Mouse (Mus musculus) heart, embryonic 11.5 days (tissue): ENCODE data around the gene Cpne5. TPM values are rescaled to one million over a fixed set of nuclear protein-coding genes. Genes with fewer than 3 reads are reported as not detected.
A peak's percentile ranks its signal among the peaks of the same experiment; 100 is the strongest.

ENCODE experiments used
- ATAC-seq: fragments of 200-750 bp; cut with Nextera tagmentation; replicated peaks from 2 replicates; pipeline ENCODE4 v1.8.0; 2017; ENCODE audit warnings: moderate library complexity; ENCODE audit not compliant: insufficient number of reproducible peaks, low FRiP score, low TSS enrichment
- H3K27ac ChIP-seq: fragments of 300-500 bp; sonication (generic); 2 replicates; pipeline ENCODE4 v1.5.1; 2014; ENCODE audit warnings: mild to moderate bottlenecking, low read depth, low read length
- H3K27me3 ChIP-seq: fragments of 300-500 bp; sonication (generic); 2 replicates; pipeline ENCODE4 v1.6.1; 2014; ENCODE audit warnings: mild to moderate bottlenecking, low read length, mixed read lengths; ENCODE audit not compliant: control insufficient read depth, insufficient read depth
- H3K36me3 ChIP-seq: fragments of 300-500 bp; sonication (generic); 2 replicates; pipeline ENCODE4 v1.6.1; 2014; ENCODE audit warnings: mild to moderate bottlenecking, low read length, moderate library complexity, mixed read lengths; ENCODE audit not compliant: control insufficient read depth, insufficient read depth
- H3K4me1 ChIP-seq: fragments of 300-500 bp; sonication (generic); 2 replicates; pipeline ENCODE4 v1.6.1; 2014; ENCODE audit warnings: low read length; ENCODE audit not compliant: control insufficient read depth, insufficient read depth
- H3K4me2 ChIP-seq: fragments of 300-500 bp; sonication (generic); 2 replicates; pipeline ENCODE4 v1.6.1; 2014; ENCODE audit warnings: mild to moderate bottlenecking, moderate library complexity
- H3K4me3 ChIP-seq: fragments of 300-500 bp; sonication (generic); 2 replicates; pipeline ENCODE4 v1.5.1; 2014; ENCODE audit warnings: low read depth, low read length
- H3K9ac ChIP-seq: fragments of 300-500 bp; sonication (generic); 2 replicates; pipeline ENCODE4 v1.6.1; 2014; ENCODE audit warnings: mild to moderate bottlenecking, low read depth, low read length, moderate library complexity
- H3K9me3 ChIP-seq: fragments of 300-500 bp; sonication (generic); replicated peaks from 2 replicates; pipeline ENCODE4 v1.6.1; 2016; ENCODE audit warnings: low read length; ENCODE audit not compliant: control insufficient read depth
- WGBS: fragments of 180-500 bp; shearing (Covaris S2); extraction: QIAGEN DNeasy Blood & Tissue Kit; methylation state at CpG from one replicate; pipeline ENCODE4 v1.1.7; 2014; ENCODE audit not compliant: insufficient replicate concordance; 5-methylcytosine and 5-hydroxymethylcytosine counted together
- polyA plus RNA-seq: library from polyadenylated mRNA; unstranded; fragments of >200 nt; fragmentation: Nextera tagmentation; extraction: Ambion mirVana; gene quantifications from 2 replicates; pipeline ENCODE4 v1.2.1, GENCODE M21; 2014

Cpne5 gene
- polyA plus RNA-seq, 1 experiment from 2014 or later, result 24.0 TPM

DNA sequence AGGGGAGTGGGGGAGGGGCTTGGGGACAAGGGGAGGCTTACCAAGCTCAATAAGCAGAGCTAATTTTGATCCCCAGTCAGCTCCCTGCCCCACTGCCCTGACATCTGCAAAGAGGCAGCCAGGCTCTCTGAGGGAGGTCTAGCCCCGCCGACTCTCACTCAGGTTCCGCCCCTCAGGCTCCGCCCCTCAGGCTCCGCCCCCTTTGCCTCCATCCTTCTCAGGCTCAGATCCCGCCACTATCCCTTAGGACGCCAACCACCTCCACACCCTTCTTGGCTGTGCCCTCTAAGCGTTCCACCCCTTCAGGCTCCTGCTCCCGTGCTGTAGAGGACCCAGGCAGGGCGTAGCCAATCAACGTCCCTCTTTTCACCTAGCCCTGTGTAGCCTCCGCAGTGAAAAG is 49.0 kb downstream of the Cpne5 start:
- 5% methylated on average over 12 of the region's 12 CpGs for WGBS
- no peaks in the 10 kb centered on the region for H3K9me3 ChIP-seq
- H3K36me3 ChIP-seq, result no peaks in the 10 kb centered on the region
- H3K4me2 ChIP-seq, result peak overlapping the region; percentile 53
- H3K9ac ChIP-seq, result no peak overlapping the region
- H3K27ac ChIP-seq, result no peak overlapping the region
- no peaks in the 10 kb centered on the region; the same call in 1 of the 2 replicates for H3K27me3 ChIP-seq
- peak; percentile 40; the same call in 1 of the 2 replicates for ATAC-seq
- no peak overlapping the region for H3K4me3 ChIP-seq
- peaks cover 12% of the 10 kb centered on the region; the same call in 1 of the 2 replicates for H3K4me1 ChIP-seq

- H3K4me1 ChIP-seq, result peaks cover 12% of the 10 kb centered on the region; the same call in 1 of the 2 replicates
- 43% methylated on average over 10 of the region's 10 CpGs for WGBS
- no peaks in the 10 kb centered on the region for H3K9me3 ChIP-seq
- no peak overlapping the region for H3K4me2 ChIP-seq
- H3K9ac ChIP-seq, result no peak overlapping the region
- no peaks in the 10 kb centered on the region for H3K36me3 ChIP-seq
- no peak for ATAC-seq
- no peak overlapping the region for H3K27ac ChIP-seq
- no peak overlapping the region for H3K4me3 ChIP-seq
- H3K27me3 ChIP-seq, result no peaks in the 10 kb centered on the region; the same call in 1 of the 2 replicates
Measured at GRCm38 (mm10) chr17:29186989-29187859, 50.7 kb downstream of the Cpne5 start.

DNA sequence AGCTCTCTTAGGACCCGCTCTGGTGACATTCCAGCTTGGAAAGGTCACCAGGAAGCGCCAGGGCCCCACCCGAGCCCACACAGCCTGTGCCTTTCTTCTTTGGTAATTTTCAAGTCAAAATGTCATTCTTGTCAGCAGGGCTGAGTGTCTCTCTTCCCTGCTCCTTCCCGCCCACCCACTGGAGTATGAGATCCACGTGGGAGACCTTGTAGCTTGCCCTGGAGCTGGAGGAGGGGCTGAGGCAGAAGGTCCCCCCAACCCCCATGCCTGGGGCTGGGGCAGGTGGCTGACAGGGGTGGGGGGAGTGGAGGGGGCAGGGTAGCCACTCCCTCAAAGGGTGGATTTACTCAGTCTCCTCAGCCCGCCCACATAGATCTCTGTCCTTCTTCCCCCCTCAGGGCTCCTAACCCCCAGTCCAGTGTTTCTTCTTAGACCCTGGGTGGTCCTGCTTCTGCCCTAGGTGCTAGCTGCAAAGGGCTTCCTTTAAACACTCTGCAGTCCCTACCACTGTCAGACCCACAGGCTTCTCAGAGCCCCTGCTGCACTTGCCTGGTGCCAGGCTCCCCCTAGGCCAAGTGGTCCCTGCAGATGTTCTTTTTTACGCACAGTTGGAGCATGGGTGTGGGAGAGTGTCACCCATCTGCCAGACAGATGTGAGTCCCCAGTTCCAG is 52.5 kb downstream of the Cpne5 start:
- Histone ChIP-seq H3K27me3 (no peaks in the 10 kb centered on the region; the same call in 1 of the 2 replicates), H3K4me1 (peaks cover 15% of the 10 kb centered on the region; the same call in 1 of the 2 replicates), H3K36me3 (no peaks in the 10 kb centered on the region), H3K9ac (no peak overlapping the region), H3K4me3 (no peak overlapping the region), H3K4me2 (no peak overlapping the region), H3K27ac (no peak overlapping the region), H3K9me3 (no peaks in the 10 kb centered on the region)
- ATAC-seq, result no peak
- 44% methylated on average over 7 of the region's 7 CpGs for WGBS

DNA sequence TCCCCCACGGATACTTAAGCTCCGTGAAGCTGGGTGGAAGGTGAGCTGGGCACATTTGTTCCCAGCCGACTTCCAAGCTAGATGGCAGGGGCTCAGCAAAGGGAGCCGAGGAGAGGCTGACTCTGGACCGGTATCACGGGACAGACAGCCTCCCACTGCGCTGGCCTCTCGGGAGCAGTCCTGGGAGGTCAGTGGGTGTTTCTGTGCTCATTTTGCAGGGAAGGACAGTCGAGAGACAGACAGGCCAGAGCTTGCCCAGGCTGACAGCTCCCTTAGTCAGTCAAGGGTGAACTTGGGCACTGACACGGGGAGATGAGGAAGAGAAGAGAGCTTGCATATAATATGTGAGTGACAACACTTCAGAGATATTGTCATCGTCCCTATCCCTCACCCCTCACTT is 54.8 kb downstream of the Cpne5 start:
- H3K36me3 ChIP-seq, result no peaks in the 10 kb centered on the region
- no peak overlapping the region for H3K4me3 ChIP-seq
- 0 out of 2 replicates have a peak overlapping the region, but pooled peaks have one; percentile 24 for H3K9ac ChIP-seq
- H3K4me2 ChIP-seq, result no peak overlapping the region
- no peaks in the 10 kb centered on the region for H3K27me3 ChIP-seq
- H3K9me3 ChIP-seq, result no peaks in the 10 kb centered on the region
- WGBS, result 62% methylated on average over 11 of the region's 11 CpGs
- H3K27ac ChIP-seq, result no peak overlapping the region
- peaks cover 22% of the 10 kb centered on the region for H3K4me1 ChIP-seq
- ATAC-seq, result no peak

- H3K27ac ChIP-seq, result no peak overlapping the region
Measured at GRCm38 (mm10) chr17:29181751-29182150, 56.2 kb downstream of the Cpne5 start.

GRCm38 (mm10) chr17:29180406-29181127 is 57.4 kb downstream of the Cpne5 start:
- Histone ChIP-seq H3K36me3 (no peaks in the 10 kb centered on the region), H3K4me3 (no peak overlapping the region), H3K9me3 (no peaks in the 10 kb centered on the region), H3K9ac (no peak overlapping the region), H3K4me2 (no peak overlapping the region), H3K27ac (peak overlapping the region; percentile 30; the same call in 1 of the 2 replicates), H3K4me1 (peaks cover 29% of the 10 kb centered on the region), H3K27me3 (no peaks in the 10 kb centered on the region)
- WGBS, result 55% methylated on average over 4 of the region's 4 CpGs
- ATAC-seq, result no peak

More at GRCm38 (mm10) chr17:29181751-29182150, 56.2 kb downstream of the Cpne5 start:
- H3K9me3 ChIP-seq, result no peaks in the 10 kb centered on the region
- no peak overlapping the region for H3K9ac ChIP-seq
- no peak overlapping the region for H3K4me2 ChIP-seq
- H3K4me3 ChIP-seq, result no peak overlapping the region
- no peaks in the 10 kb centered on the region for H3K36me3 ChIP-seq
- 65% methylated on average over 5 of the region's 5 CpGs for WGBS
- no peaks in the 10 kb centered on the region for H3K27me3 ChIP-seq
- peaks cover 22% of the 10 kb centered on the region for H3K4me1 ChIP-seq
- no peak for ATAC-seq

- no peak for ATAC-seq
- no peaks in the 10 kb centered on the region for H3K36me3 ChIP-seq
- no peaks in the 10 kb centered on the region for H3K9me3 ChIP-seq
- H3K27me3 ChIP-seq, result no peaks in the 10 kb centered on the region
- peaks cover 25% of the 10 kb centered on the region for H3K4me1 ChIP-seq
- H3K9ac ChIP-seq, result no peak overlapping the region
- H3K4me3 ChIP-seq, result no peak overlapping the region
- WGBS, result 84% methylated on average over 6 of the region's 6 CpGs
- peak overlapping the region; percentile 30; the same call in 1 of the 2 replicates for H3K27ac ChIP-seq
- H3K4me2 ChIP-seq, result no peak overlapping the region
Measured at GRCm38 (mm10) chr17:29179917-29180316, 58.0 kb downstream of the Cpne5 start.

GRCm38 (mm10) chr17:29178503-29179059 is 59.4 kb downstream of the Cpne5 start:
- H3K27ac ChIP-seq, result peak overlapping the region; percentile 24; the same call in 1 of the 2 replicates
- peaks cover 25% of the 10 kb centered on the region for H3K4me1 ChIP-seq
- no peaks in the 10 kb centered on the region for H3K36me3 ChIP-seq
- peak overlapping the region; percentile 49; the same call in 1 of the 2 replicates for H3K9ac ChIP-seq
- no peak overlapping the region for H3K4me3 ChIP-seq
- 64% methylated on average over 9 of the region's 9 CpGs for WGBS
- H3K27me3 ChIP-seq, result no peaks in the 10 kb centered on the region
- no peak overlapping the region for H3K4me2 ChIP-seq
- no peaks in the 10 kb centered on the region for H3K9me3 ChIP-seq
- no peak for ATAC-seq
